Mouse (Mus musculus) ES-Bruce4 (cell line): ENCODE measurements at regions not wholly inside any gene's neighbourhood (a gene's known extent, or its start where the extent isn't known, plus 50 kb on each side); places are given as distances from the start of the nearest gene placed in this dataset.
A peak's percentile ranks its signal among the peaks of the same experiment; 100 is the strongest.

Experiments
- H3K27ac ChIP-seq: 2 replicates; pipeline ENCODE4 v1.5.1; 2012; ENCODE audit warnings: low read length, inconsistent platforms; ENCODE audit not compliant: insufficient read depth
- H3K27me3 ChIP-seq: 2 replicates; pipeline ENCODE4 v1.6.1; 2012; ENCODE audit warnings: mild to moderate bottlenecking, low read length, inconsistent platforms; ENCODE audit not compliant: control insufficient read depth, poor library complexity, insufficient read depth, severe bottlenecking
- H3K36me3 ChIP-seq: 2 replicates; pipeline ENCODE4 v1.6.1; 2012; ENCODE audit warnings: inconsistent platforms, mild to moderate bottlenecking, low read length, moderate library complexity; ENCODE audit not compliant: control insufficient read depth, poor library complexity, insufficient read depth, severe bottlenecking
- H3K4me1 ChIP-seq: one replicate; pipeline ENCODE4 v1.8.1; 2011; ENCODE audit warnings: low read length; ENCODE audit not compliant: control insufficient read depth, insufficient read depth
- H3K4me3 ChIP-seq: 2 replicates; pipeline ENCODE4 v1.5.1; 2011; ENCODE audit warnings: low read depth, mild to moderate bottlenecking, low read length
- H3K9ac ChIP-seq: 2 replicates; pipeline ENCODE4 v1.6.1; 2012; ENCODE audit warnings: low read depth, mild to moderate bottlenecking, inconsistent platforms; ENCODE audit not compliant: poor library complexity, severe bottlenecking
- H3K9me3 ChIP-seq: replicated peaks from 2 replicates; pipeline ENCODE4 v1.6.1; 2012; ENCODE audit warnings: mild to moderate bottlenecking, low read length, inconsistent platforms; ENCODE audit not compliant: control insufficient read depth, poor library complexity, insufficient read depth, severe bottlenecking
- CTCF ChIP-seq: IDR thresholded peaks from one replicate; pipeline ENCODE4 v1.8.1; 2011; ENCODE audit warnings: low read depth, low read length
- EP300 ChIP-seq: IDR thresholded peaks from 2 replicates; pipeline ENCODE4 v1.6.1; 2011; ENCODE audit warnings: low read depth, low read length; ENCODE audit not compliant: insufficient read depth
- POLR2A ChIP-seq: IDR thresholded peaks from one replicate; pipeline ENCODE4 v1.8.1; 2011; ENCODE audit warnings: low read length; ENCODE audit not compliant: insufficient read depth

DNA sequence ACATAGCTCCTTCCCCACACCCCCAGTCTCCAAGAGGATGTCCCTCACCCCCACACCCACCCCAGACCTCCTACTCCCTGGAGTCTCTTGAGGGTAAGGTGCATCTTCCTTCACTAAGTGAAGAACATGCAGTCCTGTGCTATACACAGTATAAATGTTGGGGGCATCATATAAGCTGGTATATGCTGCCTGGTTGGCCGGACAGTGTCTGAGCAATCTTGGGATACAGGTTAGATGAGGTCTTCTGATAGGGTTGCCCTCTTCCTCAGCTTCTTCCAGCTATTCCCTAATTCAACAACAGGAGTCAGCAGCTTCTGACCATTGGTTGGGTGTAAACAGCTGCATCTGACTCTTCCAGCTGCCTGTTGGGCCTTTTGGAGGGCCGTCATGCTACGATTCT, 1156.3 kb upstream of the Aga start:
- peaks cover 2% of the 10 kb centered on the region for H3K4me1 ChIP-seq
- H3K9ac ChIP-seq = no peak overlapping the region
- no peak overlapping the region for H3K4me3 ChIP-seq
- H3K36me3 ChIP-seq = no peaks in the 10 kb centered on the region; the same call in 1 of the 2 replicates
- no peak overlapping the region for H3K27ac ChIP-seq
- no peaks in the 10 kb centered on the region for H3K27me3 ChIP-seq
- peaks cover 29% of the 10 kb centered on the region for H3K9me3 ChIP-seq
- no peak for TF ChIP-seq EP300
- TF ChIP-seq CTCF = no peak
- TF ChIP-seq POLR2A = no peak

DNA sequence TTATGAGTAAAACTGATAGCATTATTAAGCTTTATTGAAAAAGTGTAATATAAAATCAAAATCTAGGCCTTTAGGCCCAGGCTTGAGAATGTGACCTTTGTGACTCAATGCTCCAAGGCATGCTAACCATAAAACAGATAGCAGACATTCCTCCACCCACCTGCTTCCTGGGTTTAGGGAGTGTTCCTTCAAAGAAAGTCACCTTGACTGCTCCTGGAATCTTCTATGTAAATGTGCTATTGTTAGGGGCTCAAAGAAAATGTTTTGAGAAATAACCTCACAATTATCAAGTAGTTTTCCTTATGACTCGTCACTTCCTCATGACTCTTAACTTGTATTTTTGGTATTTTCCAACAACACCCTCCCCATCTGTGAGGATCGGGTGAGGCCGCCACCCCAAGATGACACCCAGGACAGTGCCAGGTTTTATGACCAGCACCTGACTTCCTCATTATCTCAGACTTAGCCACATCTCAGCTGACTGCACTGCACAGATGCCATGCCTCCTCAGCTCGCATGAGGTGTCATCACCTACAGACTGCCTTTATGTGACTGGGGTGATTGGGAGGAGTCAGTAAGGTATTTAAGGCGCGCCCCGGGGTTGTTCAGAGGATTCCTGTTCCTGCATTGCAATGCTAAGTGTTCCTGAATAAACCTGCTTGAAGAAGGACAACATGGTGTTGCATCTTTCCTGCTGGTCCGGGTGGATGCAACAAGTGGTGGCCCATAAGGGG, 1155.4 kb upstream of the Aga start:
- H3K36me3 ChIP-seq = no peaks in the 10 kb centered on the region; the same call in 1 of the 2 replicates
- H3K9ac ChIP-seq = no peak overlapping the region
- no peaks in the 10 kb centered on the region for H3K27me3 ChIP-seq
- TF ChIP-seq CTCF = no peak
- TF ChIP-seq EP300 = peak; percentile 69; the same call in 1 of the 2 replicates
- no peak for TF ChIP-seq POLR2A
- H3K27ac ChIP-seq = peak overlapping the region; percentile 86
- no peak overlapping the region for H3K4me3 ChIP-seq
- peaks cover 2% of the 10 kb centered on the region for H3K4me1 ChIP-seq
- H3K9me3 ChIP-seq = peaks cover 29% of the 10 kb centered on the region

DNA sequence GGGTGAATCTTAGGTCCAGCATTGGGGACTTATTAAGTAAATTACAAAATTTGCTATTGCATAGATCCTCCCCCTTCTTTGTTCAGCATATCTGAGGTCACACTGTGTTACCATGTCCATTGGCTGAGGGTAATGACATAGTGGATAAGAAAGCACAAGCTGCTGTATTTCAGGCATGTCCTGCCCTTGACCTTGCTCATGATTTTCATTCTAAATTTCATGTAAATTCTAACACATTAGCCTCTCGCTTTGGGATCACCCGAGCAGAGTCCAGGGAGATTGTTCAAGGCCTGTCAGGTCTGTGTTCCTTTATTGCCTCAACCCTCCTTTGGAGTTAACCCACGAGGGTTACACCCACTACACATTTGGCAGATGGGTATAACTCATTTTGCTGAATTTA, 1153.7 kb upstream of the Aga start:
- no peaks in the 10 kb centered on the region; the same call in 1 of the 2 replicates for H3K36me3 ChIP-seq
- H3K27me3 ChIP-seq = no peaks in the 10 kb centered on the region
- H3K9ac ChIP-seq = no peak overlapping the region
- TF ChIP-seq EP300 = no peak
- TF ChIP-seq POLR2A = no peak
- no peak for TF ChIP-seq CTCF
- peaks cover 2% of the 10 kb centered on the region for H3K4me1 ChIP-seq
- H3K4me3 ChIP-seq = no peak overlapping the region
- H3K9me3 ChIP-seq = peaks cover 29% of the 10 kb centered on the region
- H3K27ac ChIP-seq = no peak overlapping the region
